Mouse (Mus musculus) cerebellum, adult 11-12 months (tissue): Measurements from ENCODE around the gene Etv2.

Source experiments
- DNase-seq: peaks from one replicate; pipeline ENCODE4 v3.0.0; 2022

Gene Etv2

DNA sequence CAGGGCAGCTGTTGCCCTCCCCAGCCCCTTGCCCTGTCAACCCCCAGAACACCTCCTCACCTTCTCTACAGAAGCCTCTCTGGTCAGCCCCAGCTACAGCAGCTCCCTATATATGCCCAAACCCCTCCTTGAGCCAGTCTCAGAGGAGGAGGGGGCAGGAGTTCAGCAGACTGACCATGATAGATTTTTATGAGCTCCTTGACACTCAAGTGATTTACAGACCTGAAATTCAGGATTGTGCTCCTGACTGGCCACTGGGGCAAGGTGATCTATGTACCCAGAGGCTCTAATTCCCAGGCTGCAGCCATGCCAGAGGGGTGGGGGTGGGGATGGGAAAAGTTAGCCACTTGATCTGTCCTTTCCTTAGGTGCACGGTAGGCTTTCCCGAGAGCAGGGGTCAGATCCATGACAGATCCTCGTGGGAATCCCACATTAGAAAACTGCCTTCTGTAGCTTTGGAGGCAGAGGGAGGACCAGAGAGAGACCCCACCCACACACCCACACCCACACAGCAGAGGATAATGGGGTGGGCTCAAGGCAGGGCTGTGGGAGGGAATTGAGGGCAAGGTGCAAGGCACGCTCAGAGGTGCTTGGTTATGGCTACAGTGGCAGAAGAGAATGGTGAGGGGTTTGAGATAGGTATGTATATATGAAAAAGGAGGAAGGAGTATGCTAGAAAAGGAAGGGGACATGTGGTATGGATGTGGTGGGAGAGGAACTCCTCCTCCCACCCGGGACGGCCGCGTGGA is 22.8 kb downstream of the Etv2 start, which contains the start of gene Upk1a:
Gene Upk1a (minus strand): TSS at position 194 of the 749 bp plus-strand sequence.
- no peak for DNase-seq

DNA sequence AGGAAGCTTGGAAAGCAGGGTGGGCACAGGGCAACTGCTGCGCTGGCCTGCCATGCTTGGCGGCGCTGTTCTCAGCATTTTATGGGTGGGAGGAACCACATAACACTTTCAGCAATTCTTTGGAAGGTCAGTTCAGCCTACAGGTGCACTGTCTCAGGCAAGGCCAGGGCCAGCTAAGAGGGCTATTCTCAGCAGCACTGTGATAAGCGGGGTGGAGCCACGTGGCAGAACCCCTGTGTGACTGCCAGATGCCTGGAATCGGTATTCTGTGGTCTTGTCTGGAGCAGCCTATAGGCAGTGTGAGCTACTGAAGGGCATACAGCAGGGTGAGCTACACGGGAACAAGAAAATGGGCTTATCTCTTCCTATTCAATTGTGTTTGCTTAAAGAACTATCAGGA is 25.6 kb downstream of the Etv2 start:
- no peak for DNase-seq

GRCm38 (mm10) chr7:30608476-30608875 is 27.2 kb downstream of the Etv2 start:
- no peak for DNase-seq

GRCm38 (mm10) chr7:30607706-30608309 is 27.8 kb downstream of the Etv2 start:
- no peak for DNase-seq

- DNase-seq: no peak
These were observed 30.7 kb downstream of the Etv2 start for GRCm38 (mm10) chr7:30604944-30605343.

- no peak for DNase-seq
These were observed 31.2 kb downstream of the Etv2 start for GRCm38 (mm10) chr7:30604424-30604823.

DNA sequence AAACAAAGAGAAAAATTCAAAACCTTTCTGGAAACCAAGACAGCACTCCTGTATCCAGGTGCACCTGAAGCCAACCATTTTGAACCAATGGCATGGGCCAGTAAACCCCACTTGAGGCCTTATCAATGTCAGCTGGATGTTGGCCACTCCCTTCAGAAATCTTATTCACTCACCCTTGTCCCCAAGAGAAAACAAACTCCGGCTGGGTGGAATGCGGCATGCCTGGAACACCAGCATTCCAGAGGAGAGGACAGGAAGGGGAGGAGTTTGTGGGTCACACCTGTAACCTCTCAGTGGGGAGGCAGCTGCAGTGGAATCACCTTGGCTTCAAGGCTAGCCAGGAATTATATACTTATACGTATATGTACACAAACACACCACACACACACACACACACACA is 33.1 kb downstream of the Etv2 start:
- no peak for DNase-seq

GRCm38 (mm10) chr7:30600651-30601050 is 35.0 kb downstream of the Etv2 start:
- DNase-seq: peak; percentile 46

GRCm38 (mm10) chr7:30599933-30600353 is 35.7 kb downstream of the Etv2 start:
- DNase-seq: peak; percentile 97

GRCm38 (mm10) chr7:30598786-30599185 is 36.9 kb downstream of the Etv2 start, which contains the start of gene Zbtb32:
Zbtb32 (minus strand) TSS chr7:30598909.
- DNase-seq: no peak

DNA sequence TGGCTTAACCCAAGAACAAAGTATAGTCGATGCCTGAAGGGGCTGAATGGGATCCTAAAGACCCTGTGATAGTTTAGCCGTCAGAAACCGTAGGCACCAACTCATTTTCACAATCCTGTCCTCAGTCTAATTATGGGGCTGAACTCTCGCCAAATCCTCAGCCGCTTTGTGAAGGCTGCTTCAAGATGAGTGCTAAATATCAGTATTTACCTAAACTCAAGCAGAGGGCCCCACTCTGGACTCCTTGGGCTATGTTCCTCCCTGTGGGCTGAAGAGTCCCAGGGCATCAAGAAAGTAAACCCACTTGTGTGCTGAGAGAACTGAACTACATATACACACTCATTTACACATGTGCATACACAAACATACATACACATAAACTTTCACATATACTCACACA is 38.8 kb downstream of the Etv2 start:
- no peak for DNase-seq

DNA sequence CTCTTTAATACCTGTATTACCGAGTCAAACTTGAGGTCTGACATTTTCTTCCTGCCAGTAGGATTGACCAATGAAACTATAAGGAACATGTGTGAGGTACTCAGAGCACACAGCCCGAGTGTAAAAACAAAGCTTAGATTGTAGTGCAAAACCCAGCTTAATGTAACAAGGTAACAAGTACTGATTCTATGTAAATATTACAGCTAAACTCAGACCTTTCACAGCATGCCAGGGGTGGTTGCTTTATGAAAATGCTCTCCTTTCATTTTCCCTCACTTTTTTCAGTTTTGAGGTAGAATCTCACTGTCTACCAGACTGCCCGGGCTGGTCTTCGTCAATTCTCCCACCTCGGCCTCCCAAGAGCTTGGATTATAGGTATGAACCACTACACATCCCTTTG is 39.6 kb downstream of the Etv2 start:
- no peak for DNase-seq

DNA sequence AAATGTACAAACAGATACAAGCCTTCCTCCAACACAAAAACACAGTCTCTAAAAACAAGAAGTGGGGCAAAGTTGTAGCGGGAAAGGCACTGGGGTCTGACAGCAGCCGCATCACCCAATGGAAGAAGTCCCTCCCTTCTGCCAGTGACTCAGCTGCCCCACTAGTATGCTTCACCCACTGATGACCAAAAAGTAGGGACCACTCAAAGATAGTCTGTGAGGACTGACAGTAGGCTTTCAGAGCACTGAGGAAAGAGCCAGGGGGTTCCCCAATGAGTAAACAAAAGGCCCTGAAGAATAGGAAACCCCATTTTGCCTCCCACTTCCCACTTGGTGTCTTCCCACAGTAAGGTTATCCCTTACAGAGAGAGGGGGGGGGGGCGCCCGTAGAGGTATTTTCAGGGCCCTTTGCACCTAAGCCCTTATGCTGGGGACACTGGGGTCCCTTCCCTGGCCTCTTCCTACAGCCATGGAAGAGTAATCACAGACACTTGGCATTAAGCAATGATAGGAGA is 41.1 kb downstream of the Etv2 start:
- no peak for DNase-seq

DNA sequence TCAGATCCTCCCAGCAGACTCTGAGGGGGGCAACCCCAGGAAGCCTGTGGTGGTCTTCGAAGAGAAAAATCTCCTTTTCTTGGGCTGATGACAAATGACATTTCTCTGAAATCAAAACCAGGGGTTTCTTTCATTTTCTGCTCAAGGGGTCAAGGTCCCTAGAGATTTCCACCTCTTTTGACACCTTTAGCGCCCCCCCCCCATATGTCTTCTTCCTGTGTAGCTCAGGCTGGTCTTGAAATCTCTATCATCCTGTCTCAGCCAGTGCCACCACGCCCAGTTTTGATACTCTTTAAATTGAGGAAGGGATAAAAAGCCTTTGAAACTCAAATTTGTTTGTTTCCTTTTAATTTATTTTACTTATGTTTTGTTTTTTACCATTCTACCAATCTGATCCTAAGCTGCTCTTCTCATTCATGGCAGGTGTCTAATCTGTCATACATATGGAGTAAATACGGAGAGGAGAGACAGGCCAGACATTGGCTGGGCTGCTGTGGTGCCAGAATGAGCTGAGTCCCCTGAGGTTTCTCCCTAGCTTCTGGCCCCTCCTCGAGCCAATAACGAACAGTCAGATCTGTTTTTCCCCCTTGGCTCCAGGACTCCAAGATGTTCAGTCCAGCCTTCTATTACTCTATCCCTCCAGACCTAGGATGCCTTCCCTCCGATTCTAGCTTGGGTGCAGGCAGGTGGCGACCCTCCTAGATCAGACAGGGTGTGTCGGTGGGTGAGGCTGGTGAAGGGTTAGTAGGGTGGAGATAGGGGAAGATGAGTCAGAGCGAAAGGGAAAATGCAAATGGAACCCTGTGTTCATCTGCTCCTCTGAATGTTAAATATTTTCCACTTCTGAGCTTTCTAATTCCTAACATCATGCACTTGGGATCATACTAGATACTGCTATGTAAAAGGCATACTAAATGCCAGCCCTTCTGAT is 41.8 kb downstream of the Etv2 start:
- no peak for DNase-seq

DNA sequence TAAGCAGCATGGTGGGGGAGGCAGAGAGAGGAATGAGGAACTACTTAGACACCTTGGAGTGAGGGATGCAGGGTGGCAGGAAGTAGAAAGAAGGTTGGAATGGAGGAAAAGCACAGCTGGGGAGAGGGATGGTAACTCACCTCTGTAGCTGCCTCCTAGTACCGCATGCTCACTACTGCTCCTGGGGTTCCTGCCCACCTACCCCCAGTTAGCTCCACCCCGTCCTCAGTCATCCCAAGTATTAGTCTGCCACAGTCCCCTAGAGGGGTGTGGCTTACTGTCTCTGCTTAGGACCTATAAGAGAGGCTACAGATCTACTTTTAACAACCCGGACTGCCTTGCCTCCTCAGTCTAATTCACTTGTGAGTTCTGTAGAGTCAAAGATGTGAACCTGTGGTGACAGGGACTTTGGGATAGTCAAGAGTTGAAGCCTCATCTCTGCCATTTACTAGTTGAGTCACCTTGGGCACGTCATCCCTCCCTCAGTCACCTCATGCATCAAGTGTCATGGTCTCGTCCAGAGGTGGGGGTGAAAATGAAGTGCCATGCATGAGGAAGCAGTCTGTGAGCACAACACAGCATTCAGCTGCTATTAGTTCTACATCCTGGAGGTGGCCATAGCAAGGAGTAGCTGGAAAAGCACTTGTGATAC is 42.8 kb downstream of the Etv2 start:
- DNase-seq: no peak

DNA sequence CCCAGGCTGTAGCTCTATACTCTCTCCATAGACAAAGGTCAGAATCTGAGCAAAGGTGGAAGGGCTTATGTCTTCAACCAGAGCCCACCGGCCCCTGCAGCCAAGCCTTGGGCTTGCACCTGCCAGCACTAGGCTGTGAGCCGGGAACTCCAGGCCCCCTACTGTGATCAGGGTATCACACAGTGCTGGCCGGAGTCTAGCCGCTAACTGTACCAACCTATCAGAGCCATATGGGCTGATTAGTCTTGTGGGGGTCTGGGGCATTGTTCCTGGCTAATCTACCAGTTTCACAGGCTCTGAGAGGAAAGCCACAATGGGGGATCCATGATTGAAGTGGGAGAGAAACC is 44.1 kb downstream of the Etv2 start:
- DNase-seq: no peak

GRCm38 (mm10) chr7:30590927-30591604 is 44.6 kb downstream of the Etv2 start:
- peak; percentile 54 for DNase-seq

- DNase-seq: peak; percentile 80
These were observed 46.0 kb downstream of the Etv2 start for GRCm38 (mm10) chr7:30589435-30590301.

GRCm38 (mm10) chr7:30588676-30589434 is 46.8 kb downstream of the Etv2 start, which contains the start of gene Kmt2b:
Kmt2b (minus strand) TSS chr7:30588726.
- DNase-seq: peak; percentile 99
